Mouse (Mus musculus) heart, embryonic 16.5 days (tissue): ENCODE results near the gene Tecpr2. TPM values are rescaled to one million over a fixed set of nuclear protein-coding genes. Genes with fewer than 3 reads are reported as not detected.
A peak's percentile ranks its signal among the peaks of the same experiment; 100 is the strongest.

Experiments
- ATAC-seq: fragments of 200-750 bp; cut with Nextera tagmentation; replicated peaks from 2 replicates; pipeline ENCODE4 v1.8.0; 2017; ENCODE audit warnings: moderate number of reproducible peaks; ENCODE audit not compliant: insufficient read depth, low FRiP score; ENCODE audit errors: extremely low read depth
- H3K27ac ChIP-seq: fragments of 300-500 bp; sonication (generic); 2 replicates; pipeline ENCODE4 v1.5.1; 2014; ENCODE audit warnings: mild to moderate bottlenecking, low read length, control low read depth, moderate library complexity
- H3K27me3 ChIP-seq: fragments of 300-500 bp; sonication (generic); 2 replicates; pipeline ENCODE4 v1.6.1; 2014; ENCODE audit warnings: low read length, mixed read lengths; ENCODE audit not compliant: control insufficient read depth, insufficient read depth
- H3K36me3 ChIP-seq: fragments of 300-500 bp; sonication (generic); 2 replicates; pipeline ENCODE4 v1.6.1; 2014; ENCODE audit not compliant: control insufficient read depth, insufficient read depth
- H3K4me1 ChIP-seq: fragments of 300-500 bp; sonication (generic); 2 replicates; pipeline ENCODE4 v1.6.1; 2014; ENCODE audit warnings: low read length, mixed read lengths; ENCODE audit not compliant: control insufficient read depth, insufficient read depth
- H3K4me2 ChIP-seq: fragments of 300-500 bp; sonication (generic); 2 replicates; pipeline ENCODE4 v1.6.1; 2014; ENCODE audit warnings: low read depth, mild to moderate bottlenecking, control low read depth, low read length
- H3K4me3 ChIP-seq: fragments of 300-500 bp; sonication (generic); 2 replicates; pipeline ENCODE4 v1.5.1; 2014; ENCODE audit warnings: mild to moderate bottlenecking, control low read depth, low read length
- H3K9ac ChIP-seq: fragments of 300-500 bp; sonication (generic); 2 replicates; pipeline ENCODE4 v1.6.1; 2014; ENCODE audit warnings: low read length, control low read depth
- H3K9me3 ChIP-seq: fragments of 300-500 bp; sonication (generic); replicated peaks from 2 replicates; pipeline ENCODE4 v1.6.1; 2016; ENCODE audit warnings: low read length; ENCODE audit not compliant: control insufficient read depth
- WGBS: fragments of 180-500 bp; shearing (Covaris S2); extraction: QIAGEN DNeasy Blood & Tissue Kit; methylation state at CpG from one replicate; pipeline ENCODE4 v1.1.7; 2014; 5-methylcytosine and 5-hydroxymethylcytosine counted together
- polyA plus RNA-seq: library from polyadenylated mRNA; unstranded; fragments of >200 nt; fragmentation: Nextera tagmentation; extraction: Ambion mirVana; gene quantifications from 2 replicates; pipeline ENCODE4 v1.2.1, GENCODE M21; 2015

Tecpr2 gene
- polyA plus RNA-seq, 1 experiment from 2014 or later = 2.2 TPM

- Histone ChIP-seq H3K4me2 (0 out of 2 replicates have a peak overlapping the region, but pooled peaks have one; percentile 15), H3K9ac (peak overlapping the region; percentile 45), H3K4me1 (peaks cover 35% of the 10 kb centered on the region), H3K27ac (peak overlapping the region; percentile 75), H3K4me3 (no peak overlapping the region), H3K27me3 (no peaks in the 10 kb centered on the region), H3K36me3 (no peaks in the 10 kb centered on the region), H3K9me3 (peaks cover 3% of the 10 kb centered on the region)
- 37% methylated on average over 11 of the region's 11 CpGs for WGBS
- 0 out of 2 replicates have a peak, but pooled peaks have one; percentile 14 for ATAC-seq
These were observed 119.7 kb downstream of the Tecpr2 start for GRCm38 (mm10) chr12:111008500-111009490.

DNA sequence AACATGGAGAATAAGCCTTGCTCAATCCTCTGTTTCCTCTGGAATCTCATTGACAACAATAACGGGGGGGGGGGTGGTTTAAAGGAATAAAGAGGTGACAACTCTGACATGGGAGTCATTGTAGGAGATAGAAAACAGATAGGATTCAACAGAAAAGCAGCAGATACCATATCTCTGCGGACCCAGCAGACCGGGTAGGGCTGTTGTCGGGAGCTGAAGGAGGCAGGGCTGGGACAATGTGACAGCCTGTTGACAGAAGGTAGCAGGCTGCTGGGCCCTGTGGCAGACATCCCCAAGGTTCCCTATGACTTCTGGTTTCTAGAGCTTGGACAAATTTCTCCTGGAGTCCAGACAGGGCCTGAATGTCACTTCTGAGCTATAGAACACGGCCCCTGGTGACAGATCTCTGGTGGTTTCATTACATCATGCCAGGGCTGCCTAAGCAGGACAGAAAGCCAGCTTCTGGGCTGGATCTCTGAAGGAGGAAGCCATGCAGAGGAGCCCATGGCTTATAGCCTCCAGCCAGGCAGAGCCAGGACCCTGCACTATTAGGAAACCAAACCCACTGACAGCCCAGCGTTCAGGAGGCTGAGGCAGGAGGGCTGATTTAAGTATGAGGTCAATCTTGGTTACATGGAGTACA, 120.7 kb downstream of the Tecpr2 start:
- Histone ChIP-seq H3K27me3 (no peaks in the 10 kb centered on the region), H3K4me3 (no peak overlapping the region), H3K27ac (no peak overlapping the region), H3K36me3 (no peaks in the 10 kb centered on the region), H3K9me3 (peaks cover 3% of the 10 kb centered on the region), H3K4me1 (peaks cover 35% of the 10 kb centered on the region), H3K9ac (0 out of 2 replicates have a peak overlapping the region, but pooled peaks have one; percentile 9), H3K4me2 (no peak overlapping the region)
- 29% methylated on average over 6 of the region's 6 CpGs for WGBS
- no peak for ATAC-seq

DNA sequence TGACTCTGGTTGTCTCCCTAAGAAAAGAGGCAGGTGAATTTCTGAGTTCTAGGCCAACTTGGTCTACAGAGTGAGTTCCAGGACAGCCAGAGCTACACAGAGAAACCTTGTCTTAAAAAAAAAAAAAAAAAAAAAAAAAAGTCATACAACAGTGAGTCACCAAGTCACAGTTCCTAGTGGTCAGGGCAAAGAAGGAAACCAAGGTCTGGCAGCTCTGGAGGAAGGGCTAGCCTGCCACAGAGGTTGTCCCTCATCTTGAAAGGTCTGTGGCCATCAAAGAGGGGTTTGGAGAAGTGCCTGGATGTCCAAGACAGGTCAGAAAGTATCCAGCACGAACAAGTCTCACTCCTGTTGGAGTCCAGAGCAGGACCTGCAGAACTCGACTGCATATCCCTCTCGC, 127.7 kb downstream of the Tecpr2 start:
- Histone ChIP-seq H3K9me3 (peaks cover 3% of the 10 kb centered on the region), H3K27me3 (no peaks in the 10 kb centered on the region), H3K4me1 (peaks cover 5% of the 10 kb centered on the region), H3K4me2 (no peak overlapping the region), H3K9ac (no peak overlapping the region), H3K27ac (no peak overlapping the region), H3K4me3 (no peak overlapping the region), H3K36me3 (no peaks in the 10 kb centered on the region)
- 85% methylated on average over 3 of the region's 3 CpGs for WGBS
- no peak for ATAC-seq

- no peak for ATAC-seq
- WGBS = 89% methylated on average over 11 of the region's 11 CpGs
- Histone ChIP-seq H3K27me3 (no peaks in the 10 kb centered on the region), H3K4me1 (peaks cover 5% of the 10 kb centered on the region), H3K9me3 (no peaks in the 10 kb centered on the region), H3K36me3 (no peaks in the 10 kb centered on the region), H3K4me3 (no peak overlapping the region), H3K9ac (no peak overlapping the region), H3K27ac (no peak overlapping the region), H3K4me2 (no peak overlapping the region)
These were observed 129.0 kb downstream of the Tecpr2 start for GRCm38 (mm10) chr12:111018068-111018467.

- ATAC-seq = no peak
These were observed 130.0 kb downstream of the Tecpr2 start for GRCm38 (mm10) chr12:111019086-111019485.

DNA sequence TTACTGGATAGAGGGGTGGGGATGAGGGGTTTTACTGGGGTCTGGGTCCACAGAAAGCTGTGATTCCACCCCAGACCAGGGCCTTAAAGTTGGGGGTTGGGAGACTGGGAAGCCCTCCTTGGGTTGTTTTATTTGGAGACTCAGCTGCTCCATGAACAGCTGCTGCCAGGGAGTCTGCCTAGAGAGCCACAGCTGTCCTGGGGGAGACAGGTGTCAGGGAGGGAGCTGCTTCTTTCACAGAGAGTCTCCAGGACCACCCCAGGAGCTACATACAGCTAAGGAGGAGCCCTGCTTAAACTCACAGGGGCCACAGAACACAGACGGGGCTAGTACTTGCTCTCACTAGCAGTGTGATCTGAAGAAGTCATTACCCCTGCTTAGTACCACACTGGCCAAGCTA, 132.1 kb downstream of the Tecpr2 start:
- Histone ChIP-seq H3K9ac (no peak overlapping the region), H3K27me3 (no peaks in the 10 kb centered on the region), H3K4me2 (no peak overlapping the region), H3K36me3 (no peaks in the 10 kb centered on the region), H3K4me3 (no peak overlapping the region), H3K4me1 (no peaks in the 10 kb centered on the region), H3K9me3 (no peaks in the 10 kb centered on the region), H3K27ac (no peak overlapping the region)
- ATAC-seq = no peak
- WGBS = 38% methylated on average over 1 of the region's 1 CpGs

More at GRCm38 (mm10) chr12:111019086-111019485, 130.0 kb downstream of the Tecpr2 start:
- H3K36me3 ChIP-seq = no peaks in the 10 kb centered on the region
- no peak overlapping the region for H3K4me2 ChIP-seq
- 86% methylated on average over 2 of the region's 2 CpGs for WGBS
- H3K27me3 ChIP-seq = no peaks in the 10 kb centered on the region
- H3K27ac ChIP-seq = no peak overlapping the region
- H3K4me3 ChIP-seq = no peak overlapping the region
- H3K9ac ChIP-seq = no peak overlapping the region
- no peaks in the 10 kb centered on the region for H3K9me3 ChIP-seq
- peaks cover 5% of the 10 kb centered on the region for H3K4me1 ChIP-seq

DNA sequence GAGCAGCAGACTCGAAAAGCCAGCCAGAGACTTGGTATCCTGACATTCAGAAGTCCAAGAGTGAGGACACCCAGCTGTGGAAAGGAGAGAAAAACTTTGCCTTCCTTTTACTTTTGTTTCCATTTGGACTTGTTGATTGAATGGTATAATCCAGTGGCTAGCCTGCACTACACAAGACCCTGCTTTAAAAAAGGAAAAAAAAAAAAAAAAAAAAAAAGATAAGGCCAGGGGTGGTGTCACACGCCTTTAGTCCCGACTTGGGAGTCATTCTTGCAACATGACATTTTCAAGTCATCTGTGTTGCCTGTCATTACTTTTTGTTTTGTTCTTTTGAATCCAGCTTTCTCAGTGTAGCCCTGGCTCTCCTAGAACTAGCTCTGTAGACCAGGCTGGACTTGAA, 132.5 kb downstream of the Tecpr2 start:
- 46% methylated on average over 3 of the region's 3 CpGs for WGBS
- no peak for ATAC-seq

More for the DNA sequence above, 132.5 kb downstream of the Tecpr2 start:
- no peaks in the 10 kb centered on the region for H3K36me3 ChIP-seq
- no peak overlapping the region for H3K4me2 ChIP-seq
- H3K4me1 ChIP-seq = no peaks in the 10 kb centered on the region
- H3K9ac ChIP-seq = no peak overlapping the region
- H3K4me3 ChIP-seq = no peak overlapping the region
- H3K27me3 ChIP-seq = no peaks in the 10 kb centered on the region
- no peaks in the 10 kb centered on the region for H3K9me3 ChIP-seq
- H3K27ac ChIP-seq = no peak overlapping the region
